Mouse (Mus musculus) cortical plate, adult 2 months (tissue): Measurements from ENCODE around the gene Msn. TPM values are rescaled to one million over a fixed set of nuclear protein-coding genes. Genes with fewer than 3 reads are reported as not detected.

Experiments
- H3K27ac ChIP-seq: fragments of 200-500 bp; 2 replicates; pipeline ENCODE4 v1.5.1; 2012; ENCODE audit warnings: low read length, control low read depth, inconsistent platforms; ENCODE audit not compliant: insufficient read depth
- H3K4me1 ChIP-seq: fragments of 200-500 bp; 2 replicates; pipeline ENCODE4 v1.6.1; 2011; ENCODE audit warnings: low read length; ENCODE audit not compliant: control insufficient read depth, insufficient read depth
- H3K4me3 ChIP-seq: fragments of 200-500 bp; 2 replicates; pipeline ENCODE4 v1.5.1; 2011; ENCODE audit warnings: mild to moderate bottlenecking, low read length, control low read depth; ENCODE audit not compliant: insufficient read depth
- CTCF ChIP-seq: fragments of 200-500 bp; IDR thresholded peaks from 2 replicates; pipeline ENCODE4 v1.5.1; 2011; ENCODE audit warnings: mild to moderate bottlenecking, control low read depth, low read length; ENCODE audit not compliant: insufficient read depth; ENCODE audit errors: extremely low read depth
- POLR2A ChIP-seq: fragments of 200-500 bp; IDR thresholded peaks from 2 replicates; pipeline ENCODE4 v1.6.1; 2011; ENCODE audit warnings: mild to moderate bottlenecking, low read length, control low read depth; ENCODE audit not compliant: insufficient read depth; ENCODE audit errors: extremely low read depth
- polyA plus RNA-seq: library from polyadenylated mRNA; depleted of rRNA; stranded (reverse); fragments of >200 nt; gene quantifications from 2 replicates; pipeline ENCODE4 v1.2.3, GENCODE M21; 2012; rRNA removed

Gene Msn
- polyA plus RNA-seq, 1 experiment: 24.4 TPM

- Histone ChIP-seq H3K27ac (no peak overlapping the region), H3K4me1 (no peaks in the 10 kb centered on the region), H3K4me3 (no peak overlapping the region)
- TF ChIP-seq CTCF (no peak), POLR2A (no peak)
Measured at GRCm38 (mm10) chrX:96206872-96207271, 111.0 kb downstream of the Msn start.

- no peak overlapping the region for H3K4me3 ChIP-seq
- no peaks in the 10 kb centered on the region for H3K4me1 ChIP-seq
- TF ChIP-seq POLR2A (no peak), CTCF (no peak)
- no peak overlapping the region for H3K27ac ChIP-seq
Measured at GRCm38 (mm10) chrX:96218088-96218487, 122.2 kb downstream of the Msn start.

Other genes with a start within 250 kb of the Msn start
- 55.4 and 63.3 TPM in 2 replicates for gene Las1l, start 139.1 kb upstream of the Msn start, polyA plus RNA-seq
- not detected in 2 replicates for gene Vsig4, start 197.4 kb downstream of the Msn start, polyA plus RNA-seq